Mouse (Mus musculus) liver, embryonic 14.5 days (tissue): Measurements from ENCODE around the gene Tfcp2l1.

Experiments used
- CTCF ChIP-seq: IDR thresholded peaks from 2 replicates; pipeline ENCODE4 v1.5.1; 2016; ENCODE audit warnings: antibody characterized with exemption, low read depth, control low read depth
- EP300 ChIP-seq: IDR thresholded peaks from 2 replicates; pipeline ENCODE4 v1.6.1; 2016; ENCODE audit warnings: antibody characterized with exemption, low read depth

DNA sequence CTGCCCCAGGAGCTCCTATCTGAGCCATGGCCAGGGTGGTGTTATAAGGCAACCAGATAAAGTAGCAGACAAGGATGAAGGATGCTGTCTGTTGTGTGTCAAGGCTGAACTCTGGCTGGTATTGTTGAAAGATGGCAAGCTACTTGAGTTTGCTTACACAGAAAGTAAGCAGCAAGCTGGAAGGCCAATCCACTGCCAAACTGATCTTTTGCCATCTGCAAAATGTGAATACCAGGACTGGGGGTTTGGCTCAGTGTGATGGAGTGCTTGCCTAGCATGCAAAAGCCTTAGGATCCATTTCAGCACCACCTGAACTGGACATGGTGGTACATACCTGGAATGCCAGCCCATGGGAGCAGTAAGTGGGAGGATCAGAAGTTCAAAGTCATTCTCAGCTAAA, 101.1 kb downstream of the Tfcp2l1 start:
- no peak for TF ChIP-seq CTCF
- no peak for TF ChIP-seq EP300
